Mouse (Mus musculus): ENCODE measurements around the gene Fut11. TPM values are rescaled to one million over a fixed set of nuclear protein-coding genes. Genes with fewer than 3 reads are reported as not detected.

The Fut11 gene
- polyA plus RNA-seq, 1 experiment from 2014 or later: 9.2 TPM

GRCm38 (mm10) chr14:20748388-20748787 is 53.6 kb downstream of the Fut11 start:
- in situ Hi-C loops (cut with MboI; ENCODE audit: low pct_unique_long_range_greater_than_20kb): no loop called here
- no peak for TF ChIP-seq CTCF (IDR thresholded peaks at IDR 0.05)
- ATAC-seq (no peak), DNase-seq (ENCODE audit: low read depth, low spot score) (no peak)
- H3K27me3 ChIP-seq: no peaks in the 10 kb centered on the region
- ChIA-PET CTCF (interaction anchor here (1.3 kb wide), 1 partner anchor 12 kb away, joined by 3 read pairs; no protein-coding TSS in a partner anchor), POLR2A (no interaction called here)

- TF ChIP-seq CTCF (IDR thresholded peaks at IDR 0.05): no peak
- ATAC-seq (no peak), DNase-seq (ENCODE audit: low read depth, low spot score) (no peak)
- POLR2A ChIA-PET: no interaction called here
- in situ Hi-C loops (cut with MboI; ENCODE audit: low pct_unique_long_range_greater_than_20kb): no loop called here
- CTCF ChIA-PET: interaction anchor here (1.1 to 1.3 kb wide), 2 partner anchors 10 to 49 kb away, joined by 3 read pairs; no protein-coding TSS in a partner anchor
- no peaks in the 10 kb centered on the region for H3K27me3 ChIP-seq
Observed at GRCm38 (mm10) chr14:20749494-20750051, 54.8 kb downstream of the Fut11 start.

- ATAC-seq: no peak
- CTCF ChIA-PET: interaction anchor here (1.1 kb wide), 1 partner anchor 49 kb away, joined by 3 read pairs; no protein-coding TSS in a partner anchor
Observed at GRCm38 (mm10) chr14:20750503-20750902, 55.7 kb downstream of the Fut11 start.

More at GRCm38 (mm10) chr14:20750503-20750902, 55.7 kb downstream of the Fut11 start:
- H3K27me3 ChIP-seq: no peaks in the 10 kb centered on the region
- DNase-seq (ENCODE audit: low read depth, low spot score): no peak
- in situ Hi-C loops (cut with MboI; ENCODE audit: low pct_unique_long_range_greater_than_20kb): no loop called here
- no peak for TF ChIP-seq CTCF (IDR thresholded peaks at IDR 0.05)
- POLR2A ChIA-PET: no interaction called here

Other genes with a start within 250 kb of the Fut11 start
- gene Cfap70, start 242.7 kb upstream of the Fut11 start, polyA plus RNA-seq (2021): 0.15 TPM
- 111 TPM for gene Anxa7, start 214.8 kb upstream of the Fut11 start, polyA plus RNA-seq (2021)
- 0.65 TPM for gene Mss51, start 198.1 kb upstream of the Fut11 start, polyA plus RNA-seq (2021)
- 61.1 TPM for gene Ppp3cb, start 148.4 kb upstream of the Fut11 start, polyA plus RNA-seq (2021)
- gene Usp54, start 53.9 kb upstream of the Fut11 start, polyA plus RNA-seq (2021): 21.6 TPM
- gene Myoz1, start 38.4 kb upstream of the Fut11 start, polyA plus RNA-seq (2021): not detected
- 0.55 TPM for gene Synpo2l, start 26.6 kb upstream of the Fut11 start, polyA plus RNA-seq (2021)
- 113 TPM for gene Sec24c, start 20.7 kb upstream of the Fut11 start, polyA plus RNA-seq (2021)
- 96.6 TPM for gene Chchd1, start 8.0 kb downstream of the Fut11 start, polyA plus RNA-seq (2021)
- gene Zswim8, start 12.6 kb downstream of the Fut11 start, polyA plus RNA-seq (2021): 162 TPM
- gene Ndst2, start 39.6 kb downstream of the Fut11 start, polyA plus RNA-seq (2021): 44.6 TPM
- 51.7 TPM for gene Camk2g, start 99.1 kb downstream of the Fut11 start, polyA plus RNA-seq (2021)
- 88.3 TPM for gene Plau, start 141.7 kb downstream of the Fut11 start, polyA plus RNA-seq (2021)
- gene Vcl, start 234.4 kb downstream of the Fut11 start, polyA plus RNA-seq (2021): 255 TPM